Mouse (Mus musculus): ENCODE measurements around the gene Ddx50. TPM values are rescaled to one million over a fixed set of nuclear protein-coding genes. Genes with fewer than 3 reads are reported as not detected.
A peak's percentile ranks its signal among the peaks of the same experiment; 100 is the strongest.

Ddx50 gene
- polyA plus RNA-seq, 1 experiment: 48.0 TPM

GRCm38 (mm10) chr10:62672359-62672758, 21.3 kb upstream of the Ddx50 start:
- no peak overlapping the region for H3K4me3 ChIP-seq (replicated peaks; ENCODE audit: control insufficient read depth, low read depth, low read length)
- TF ChIP-seq CTCF (IDR thresholded peaks at IDR 0.05; ENCODE audit: control insufficient read depth, insufficient read depth, low read length): no peak
- no peak for TF ChIP-seq POLR2A (IDR thresholded peaks at IDR 0.05; ENCODE audit: borderline replicate concordance, control insufficient read depth, low read depth, low read length)
- no peaks in the 10 kb centered on the region for H3K4me1 ChIP-seq (ENCODE audit: control insufficient read depth, insufficient read depth, low read length)
- H3K27ac ChIP-seq (ENCODE audit: control insufficient read depth, insufficient read depth, low read depth, low read length, poor library complexity): no peak overlapping the region
- WGBS: 78% methylated on average over 2 of the region's 2 CpGs

GRCm38 (mm10) chr10:62669245-62669644, 18.2 kb upstream of the Ddx50 start:
- TF ChIP-seq POLR2A (IDR thresholded peaks at IDR 0.05; ENCODE audit: borderline replicate concordance, control insufficient read depth, low read depth, low read length) (no peak), CTCF (IDR thresholded peaks at IDR 0.05; ENCODE audit: control insufficient read depth, insufficient read depth, low read length) (no peak)
- 84% methylated on average over 14 of the region's 14 CpGs for WGBS
- Histone ChIP-seq H3K4me3 (replicated peaks; ENCODE audit: control insufficient read depth, low read depth, low read length) (no peak overlapping the region), H3K27ac (ENCODE audit: control insufficient read depth, insufficient read depth, low read depth, low read length, poor library complexity) (no peak overlapping the region), H3K4me1 (ENCODE audit: control insufficient read depth, insufficient read depth, low read length) (peaks cover 5% of the 10 kb centered on the region; the same call in 1 of the 2 replicates)

- 83% methylated on average over 2 of the region's 2 CpGs for WGBS
- Histone ChIP-seq H3K4me1 (ENCODE audit: control insufficient read depth, insufficient read depth, low read length) (peaks cover 5% of the 10 kb centered on the region; the same call in 1 of the 2 replicates), H3K27ac (ENCODE audit: control insufficient read depth, insufficient read depth, low read depth, low read length, poor library complexity) (no peak overlapping the region), H3K4me3 (replicated peaks; ENCODE audit: control insufficient read depth, low read depth, low read length) (no peak overlapping the region)
- TF ChIP-seq CTCF (IDR thresholded peaks at IDR 0.05; ENCODE audit: control insufficient read depth, insufficient read depth, low read length) (no peak), POLR2A (IDR thresholded peaks at IDR 0.05; ENCODE audit: borderline replicate concordance, control insufficient read depth, low read depth, low read length) (no peak)
Observed at GRCm38 (mm10) chr10:62668463-62668862, 17.4 kb upstream of the Ddx50 start.

- TF ChIP-seq POLR2A (IDR thresholded peaks at IDR 0.05; ENCODE audit: borderline replicate concordance, control insufficient read depth, low read depth, low read length): no peak
- TF ChIP-seq CTCF (IDR thresholded peaks at IDR 0.05; ENCODE audit: control insufficient read depth, insufficient read depth, low read length): no peak
- no peak overlapping the region for H3K27ac ChIP-seq (ENCODE audit: control insufficient read depth, insufficient read depth, low read depth, low read length, poor library complexity)
- H3K4me1 ChIP-seq (ENCODE audit: control insufficient read depth, insufficient read depth, low read length): peaks cover 5% of the 10 kb centered on the region; the same call in 1 of the 2 replicates
- 69% methylated on average over 5 of the region's 5 CpGs for WGBS
- no peak overlapping the region for H3K4me3 ChIP-seq (replicated peaks; ENCODE audit: control insufficient read depth, low read depth, low read length)
Observed at GRCm38 (mm10) chr10:62668043-62668442, 17.0 kb upstream of the Ddx50 start.

- Histone ChIP-seq H3K4me1 (ENCODE audit: control insufficient read depth, insufficient read depth, low read length) (peaks cover 5% of the 10 kb centered on the region; the same call in 1 of the 2 replicates), H3K27ac (ENCODE audit: control insufficient read depth, insufficient read depth, low read depth, low read length, poor library complexity) (no peak overlapping the region), H3K4me3 (replicated peaks; ENCODE audit: control insufficient read depth, low read depth, low read length) (peak overlapping the region; percentile 69)
Observed at GRCm38 (mm10) chr10:62664963-62665590, 14.1 kb upstream of the Ddx50 start.

GRCm38 (mm10) chr10:62664171-62664570, 13.2 kb upstream of the Ddx50 start:
- TF ChIP-seq CTCF (IDR thresholded peaks at IDR 0.05; ENCODE audit: control insufficient read depth, insufficient read depth, low read length) (no peak), POLR2A (IDR thresholded peaks at IDR 0.05; ENCODE audit: borderline replicate concordance, control insufficient read depth, low read depth, low read length) (no peak)
- Histone ChIP-seq H3K4me3 (replicated peaks; ENCODE audit: control insufficient read depth, low read depth, low read length) (no peak overlapping the region), H3K27ac (ENCODE audit: control insufficient read depth, insufficient read depth, low read depth, low read length, poor library complexity) (no peak overlapping the region), H3K4me1 (ENCODE audit: control insufficient read depth, insufficient read depth, low read length) (peaks cover 5% of the 10 kb centered on the region; the same call in 1 of the 2 replicates)
- 89% methylated on average over 10 of the region's 10 CpGs for WGBS

More at GRCm38 (mm10) chr10:62664963-62665590, 14.1 kb upstream of the Ddx50 start:
- TF ChIP-seq POLR2A (IDR thresholded peaks at IDR 0.05; ENCODE audit: borderline replicate concordance, control insufficient read depth, low read depth, low read length): no peak
- no peak for TF ChIP-seq CTCF (IDR thresholded peaks at IDR 0.05; ENCODE audit: control insufficient read depth, insufficient read depth, low read length)
- 4% methylated on average over 27 of the region's 27 CpGs for WGBS

GRCm38 (mm10) chr10:62656711-62657110, 5.7 kb upstream of the Ddx50 start:
- 76% methylated on average over 7 of the region's 7 CpGs for WGBS
- Histone ChIP-seq H3K27ac (ENCODE audit: control insufficient read depth, insufficient read depth, low read depth, low read length, poor library complexity) (no peak overlapping the region), H3K4me3 (replicated peaks; ENCODE audit: control insufficient read depth, low read depth, low read length) (no peak overlapping the region), H3K4me1 (ENCODE audit: control insufficient read depth, insufficient read depth, low read length) (no peaks in the 10 kb centered on the region; the same call in 1 of the 2 replicates)
- TF ChIP-seq POLR2A (IDR thresholded peaks at IDR 0.05; ENCODE audit: borderline replicate concordance, control insufficient read depth, low read depth, low read length) (no peak), CTCF (IDR thresholded peaks at IDR 0.05; ENCODE audit: control insufficient read depth, insufficient read depth, low read length) (no peak)

- TF ChIP-seq CTCF (IDR thresholded peaks at IDR 0.05; ENCODE audit: control insufficient read depth, insufficient read depth, low read length): no peak
- TF ChIP-seq POLR2A (IDR thresholded peaks at IDR 0.05; ENCODE audit: borderline replicate concordance, control insufficient read depth, low read depth, low read length): no peak
- Histone ChIP-seq H3K4me3 (replicated peaks; ENCODE audit: control insufficient read depth, low read depth, low read length) (peak overlapping the region; percentile 79), H3K4me1 (ENCODE audit: control insufficient read depth, insufficient read depth, low read length) (no peaks in the 10 kb centered on the region; the same call in 1 of the 2 replicates), H3K27ac (ENCODE audit: control insufficient read depth, insufficient read depth, low read depth, low read length, poor library complexity) (peak overlapping the region; percentile 58)
- 20% methylated on average over 3 of the region's 3 CpGs for WGBS
Observed at GRCm38 (mm10) chr10:62651961-62652360, 943 bp upstream of the Ddx50 start.
